Mouse (Mus musculus) layer of hippocampus, postnatal 36 days (tissue): ENCODE measurements around the gene Atmin. TPM values are rescaled to one million over a fixed set of nuclear protein-coding genes. Genes with fewer than 3 reads are reported as not detected.

Experiments
- DNase-seq, 2 experiments: peaks; one replicate each; pipeline ENCODE4 v3.0.0; 2022
- total RNA-seq, 2 experiments: library from RNA; stranded (reverse); gene quantifications; 2 replicates each; pipeline ENCODE4 v1.2.3; 2021

The Atmin gene
- total RNA-seq: 10 to 100 TPM; 37.7 to 39.9 TPM

- DNase-seq: peak; percentile 76
Measured at GRCm38 (mm10) chr8:116943161-116943554, at the start of gene Atmin. Gene Atmin (plus strand): TSS chr8:116943393.

- no peak for DNase-seq
Measured at GRCm38 (mm10) chr8:116893938-116894337, 49.3 kb upstream of the Atmin start.

- DNase-seq: no peak
Measured at GRCm38 (mm10) chr8:116895521-116895920, 47.7 kb upstream of the Atmin start.

GRCm38 (mm10) chr8:116904736-116905135, 38.5 kb upstream of the Atmin start:
- DNase-seq: no peak

GRCm38 (mm10) chr8:116905252-116905651, 37.9 kb upstream of the Atmin start:
- DNase-seq: no peak

GRCm38 (mm10) chr8:116905836-116906235, 37.4 kb upstream of the Atmin start:
- no peak for DNase-seq

- no peak for DNase-seq
Measured at GRCm38 (mm10) chr8:116921005-116921336, 22.2 kb upstream of the Atmin start.

- DNase-seq: peak; percentile 92 to 94
Measured at GRCm38 (mm10) chr8:116921337-116922059, 21.7 kb upstream of the Atmin start, which contains the start of the genes Cmc2 and Cenpn. Gene Cmc2 (minus strand): TSS chr8:116921455. Gene Cenpn (plus strand): TSS chr8:116921730.

- no peak for DNase-seq
Measured at GRCm38 (mm10) chr8:116922060-116922757, 21.0 kb upstream of the Atmin start.

- DNase-seq: no peak
Measured at GRCm38 (mm10) chr8:116923526-116923925, 19.7 kb upstream of the Atmin start.

GRCm38 (mm10) chr8:116927880-116928279, 15.3 kb upstream of the Atmin start:
- DNase-seq: no peak

- DNase-seq: no peak
Measured at GRCm38 (mm10) chr8:116928588-116928987, 14.6 kb upstream of the Atmin start.

- DNase-seq: no peak
Measured at GRCm38 (mm10) chr8:116934976-116935375, 8.2 kb upstream of the Atmin start.

- DNase-seq: no peak
Measured at GRCm38 (mm10) chr8:116935506-116935905, 7.7 kb upstream of the Atmin start.

- no peak for DNase-seq
Measured at GRCm38 (mm10) chr8:116942284-116943058, 722 bp upstream of the Atmin start.

- peak; percentile 22 to 41 for DNase-seq
Measured at GRCm38 (mm10) chr8:116943555-116944384, 577 bp downstream of the Atmin start.

- no peak for DNase-seq
Measured at GRCm38 (mm10) chr8:116944385-116944696, 1.1 kb downstream of the Atmin start.

- DNase-seq: no peak
Measured at GRCm38 (mm10) chr8:116945169-116945910, 2.1 kb downstream of the Atmin start.

GRCm38 (mm10) chr8:116946268-116946838, 3.2 kb downstream of the Atmin start:
- DNase-seq: peak in 1 of 2 experiments; percentile 21

GRCm38 (mm10) chr8:116946851-116947250, 3.7 kb downstream of the Atmin start:
- no peak for DNase-seq

GRCm38 (mm10) chr8:116947589-116947988, 4.4 kb downstream of the Atmin start:
- DNase-seq: no peak
